Mouse (Mus musculus): ENCODE results near the gene Gabpb1.
"Not testable (repeated sequence)": the region's sequence is repeated elsewhere in the genome, so short reads cannot be mapped to it uniquely, and the experiment has no call there.

The Gabpb1 gene

GRCm38 (mm10) chr2:126640298-126640697 lies 35.8 kb downstream of the Gabpb1 start:
- DNase-seq (ENCODE audit: low spot score), result no peak

- no peak for DNase-seq (ENCODE audit: low spot score)
These were observed 40.0 kb downstream of the Gabpb1 start for GRCm38 (mm10) chr2:126635939-126636823.

- DNase-seq (ENCODE audit: low spot score), result no peak
These were observed 43.0 kb downstream of the Gabpb1 start for GRCm38 (mm10) chr2:126633165-126633564.

- no peak for DNase-seq (ENCODE audit: low spot score)
These were observed 47.6 kb downstream of the Gabpb1 start for GRCm38 (mm10) chr2:126628455-126628995.

DNA sequence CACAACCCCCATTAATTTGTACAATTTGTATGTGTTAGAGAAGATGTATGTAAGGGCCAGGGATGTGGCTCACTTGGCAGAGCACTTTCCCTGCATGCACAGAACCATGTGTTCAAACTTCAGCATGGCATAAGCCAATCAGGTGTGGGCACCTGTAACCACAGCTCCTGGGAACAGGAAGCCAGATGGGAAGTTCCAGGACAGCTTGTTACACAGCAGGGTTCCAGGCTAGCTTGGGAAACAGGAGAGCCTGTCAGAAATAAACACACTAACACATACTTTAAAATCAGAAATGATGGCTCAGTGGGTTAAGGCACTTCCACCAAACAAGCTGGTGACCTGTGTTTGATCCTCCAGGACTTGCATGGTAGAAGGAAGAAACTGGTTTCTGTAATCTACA lies 53.0 kb downstream of the Gabpb1 start:
- DNase-seq (ENCODE audit: low spot score), result no peak

GRCm38 (mm10) chr2:126622455-126622854 lies 53.7 kb downstream of the Gabpb1 start:
- no peak for DNase-seq (ENCODE audit: low spot score)

- DNase-seq (ENCODE audit: low spot score), result no peak
These were observed 56.9 kb downstream of the Gabpb1 start, which contains the start of gene Hdc for GRCm38 (mm10) chr2:126619249-126619704. TSS of gene Hdc (minus strand) at chr2:126619299.

- no peak for DNase-seq (ENCODE audit: low spot score)
These were observed 57.5 kb downstream of the Gabpb1 start for GRCm38 (mm10) chr2:126618470-126619179.

GRCm38 (mm10) chr2:126615355-126615754 lies 60.8 kb downstream of the Gabpb1 start:
- no peak for DNase-seq (ENCODE audit: low spot score)

DNA sequence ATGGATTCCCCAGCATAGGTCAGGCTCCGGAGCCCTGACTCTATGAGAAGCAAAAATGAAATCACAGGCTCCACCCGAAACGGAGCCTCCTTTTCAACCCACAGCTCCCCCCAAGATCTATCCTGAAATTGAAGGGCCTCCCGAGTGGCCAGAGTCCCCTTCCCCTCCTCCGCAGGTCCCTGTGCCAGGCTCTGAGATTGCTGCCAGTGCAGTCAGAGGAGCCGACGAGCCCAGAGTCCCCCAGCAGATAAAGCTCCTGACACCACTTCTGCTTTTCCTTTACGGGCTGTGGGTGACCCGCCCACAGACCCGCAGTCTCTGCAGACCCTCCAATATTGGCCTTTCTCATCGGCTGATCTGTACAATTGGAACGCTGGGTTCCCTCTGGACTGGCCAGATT lies 66.5 kb downstream of the Gabpb1 start:
- DNase-seq (ENCODE audit: low spot score), result not testable (repeated sequence)

- DNase-seq (ENCODE audit: low spot score), result no peak
These were observed 68.5 kb downstream of the Gabpb1 start for GRCm38 (mm10) chr2:126607553-126608203.

- peak; percentile 61 for DNase-seq (ENCODE audit: low spot score)
These were observed 69.5 kb downstream of the Gabpb1 start for GRCm38 (mm10) chr2:126606688-126607062.

- no peak for DNase-seq (ENCODE audit: low spot score)
These were observed 70.0 kb downstream of the Gabpb1 start for GRCm38 (mm10) chr2:126606061-126606687.

DNA sequence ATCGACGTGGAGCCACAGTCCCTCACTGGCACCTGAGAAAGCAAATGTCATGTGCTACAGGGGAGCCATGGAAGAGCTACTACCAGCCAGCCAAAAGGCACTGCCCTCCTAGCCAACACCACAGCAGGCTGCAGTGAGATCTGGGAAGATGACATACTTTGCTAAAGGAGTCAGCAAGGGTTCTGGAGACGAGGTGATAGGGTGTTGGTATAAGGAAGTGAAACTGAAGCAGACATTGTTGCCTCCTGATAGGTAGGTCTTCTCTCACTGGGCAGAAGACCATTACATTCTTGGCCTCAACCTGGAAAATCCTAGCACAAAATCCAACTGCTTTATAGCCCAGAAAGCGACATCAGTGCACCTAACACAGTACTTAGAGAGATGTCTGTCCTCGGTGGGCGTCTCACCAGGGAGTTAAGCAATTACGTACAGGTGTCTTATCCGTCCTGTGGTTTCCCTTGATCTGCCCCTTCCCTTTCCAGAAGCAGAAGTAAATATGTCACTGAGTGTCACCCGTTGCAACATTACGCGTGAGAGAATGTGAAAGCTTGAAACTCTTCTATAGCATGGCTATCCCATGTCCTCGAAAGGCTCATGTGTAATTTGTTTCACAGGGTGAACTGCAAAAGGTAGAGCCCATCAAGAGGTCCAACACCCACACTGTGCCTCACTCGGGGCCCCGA lies 74.1 kb downstream of the Gabpb1 start:
- no peak for DNase-seq (ENCODE audit: low spot score)

DNA sequence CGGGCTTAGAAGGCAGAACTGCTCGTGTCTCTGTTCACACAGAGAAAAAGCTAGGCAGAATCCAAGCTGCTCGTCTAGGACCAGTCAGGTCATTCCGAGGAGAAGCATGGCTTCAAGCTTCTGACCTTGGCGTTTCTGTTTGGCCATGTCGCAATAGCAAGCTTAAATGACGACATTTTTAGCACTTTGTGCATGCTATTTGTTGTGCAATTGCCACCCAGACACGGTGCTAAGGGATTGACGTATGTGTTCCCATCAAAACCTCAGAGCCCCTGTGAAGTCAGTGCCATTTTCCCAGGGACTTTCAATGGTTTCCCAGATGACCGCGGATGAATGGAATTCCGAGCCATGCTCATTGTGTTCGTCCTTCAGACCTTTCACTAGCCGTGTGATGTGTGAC lies 75.6 kb downstream of the Gabpb1 start:
- DNase-seq (ENCODE audit: low spot score), result no peak

DNA sequence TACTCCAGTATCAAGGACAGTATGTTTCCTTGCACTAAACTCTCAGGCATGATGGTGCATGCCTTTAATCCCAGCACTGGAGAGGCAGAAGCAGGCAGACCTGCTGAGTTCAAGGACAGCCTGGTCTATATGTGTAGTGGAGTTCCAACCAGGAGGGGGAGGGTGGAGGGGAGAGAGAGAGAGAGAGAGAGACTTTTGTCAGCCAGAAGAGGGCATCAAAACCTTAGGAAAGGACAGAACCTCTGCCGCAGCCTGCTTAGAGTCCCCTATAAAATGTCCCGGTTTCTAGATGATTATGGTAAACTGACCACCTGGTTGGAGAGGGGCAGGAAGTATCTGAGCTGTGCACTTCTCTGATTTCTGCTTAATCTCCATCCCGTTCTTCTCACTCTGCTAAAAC lies 77.1 kb downstream of the Gabpb1 start:
- DNase-seq (ENCODE audit: low spot score), result no peak

DNA sequence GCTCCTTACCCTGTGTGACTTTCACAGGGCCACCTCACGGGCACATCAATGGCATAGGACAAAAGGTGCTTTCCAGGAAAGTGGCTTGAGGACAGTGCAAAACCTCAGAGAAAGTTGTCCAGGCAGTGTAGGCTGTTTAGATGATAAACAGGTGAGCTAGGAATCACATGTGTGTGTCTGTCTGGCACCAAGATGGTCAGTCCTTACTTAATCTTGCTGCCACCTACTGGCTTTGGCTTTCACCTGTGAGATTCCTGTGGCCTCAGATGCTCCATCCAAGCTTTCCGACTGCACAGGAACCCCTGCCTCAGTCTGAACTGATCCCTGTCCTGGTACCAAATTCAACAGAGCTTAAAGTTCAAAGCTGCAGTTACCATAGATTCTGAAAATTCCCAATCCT lies 77.8 kb downstream of the Gabpb1 start:
- DNase-seq (ENCODE audit: low spot score), result no peak

GRCm38 (mm10) chr2:126597279-126598241 lies 78.6 kb downstream of the Gabpb1 start:
- DNase-seq (ENCODE audit: low spot score), result no peak

DNA sequence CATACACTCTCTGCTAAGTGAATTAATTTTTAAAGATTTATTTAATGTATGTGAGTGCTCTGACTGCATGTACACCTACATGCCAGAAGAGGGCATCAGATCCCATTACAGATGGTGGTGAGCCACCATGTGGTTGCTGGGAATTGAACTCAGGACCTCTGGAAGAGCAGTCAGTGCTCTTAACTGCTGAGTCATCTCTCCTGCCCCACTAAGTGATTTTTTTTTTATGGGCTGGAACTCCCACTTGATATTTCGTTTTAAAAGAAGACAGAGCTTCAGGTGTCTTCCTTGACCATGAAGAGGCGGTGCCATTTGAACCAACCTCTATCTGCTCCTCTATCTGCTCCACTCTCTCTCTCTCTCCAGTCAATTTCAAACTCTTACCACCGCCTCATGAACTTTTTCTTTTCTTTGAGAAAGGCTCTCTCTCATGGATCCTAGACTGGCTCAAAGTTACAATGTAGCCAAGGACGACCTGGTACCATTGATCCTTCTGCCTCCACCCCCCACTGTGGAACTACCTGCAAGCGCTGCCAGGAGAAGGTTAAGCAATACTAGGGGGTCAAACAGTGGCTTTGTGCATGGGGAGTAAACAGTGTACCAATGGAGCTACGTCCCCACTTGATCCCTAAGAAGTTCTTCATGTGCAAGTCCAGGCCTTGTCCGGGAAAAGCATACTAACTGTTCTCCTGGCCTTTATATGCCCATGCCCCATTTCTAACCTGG lies 79.6 kb downstream of the Gabpb1 start:
- no peak for DNase-seq (ENCODE audit: low spot score)

All from testis, postnatal 10 days (tissue).